Mouse (Mus musculus): ENCODE measurements around the gene Dnttip1. TPM values are rescaled to one million over a fixed set of nuclear protein-coding genes. Genes with fewer than 3 reads are reported as not detected.

The Dnttip1 gene
- polyA plus RNA-seq, 2 experiments = 26.0 to 36.7 TPM

GRCm38 (mm10) chr2:164784869-164785420 lies 39.2 kb downstream of the Dnttip1 start:
- Histone ChIP-seq H3K4me2 (ENCODE audit: low read depth) (peak overlapping the region; percentile 68), H3K36me3 (replicated peaks; ENCODE audit: control insufficient read depth, insufficient read depth, low read depth) (no peaks in the 10 kb centered on the region), H3K9ac (replicated peaks) (peak overlapping the region; percentile 65), H3K9me3 (ENCODE audit: control insufficient read depth, low read length) (no peaks in the 10 kb centered on the region), H3K27ac (no peak overlapping the region), H3K4me3 (ENCODE audit: insufficient read depth in 1 of 2, low read depth in 2 of 2, low read length in 2 of 2) (peak overlapping the region; percentile 47 to 56), H3K27me3 (ENCODE audit: control insufficient read depth, insufficient read depth, low read length) (peaks cover 7% of the 10 kb centered on the region), H3K4me1 (replicated peaks; ENCODE audit: control insufficient read depth in 2 of 2, insufficient read depth in 2 of 2, low read length in 1 of 2) (peaks cover 14 to 25% of the 10 kb centered on the region in 2 experiments)
- 5% methylated on average over 7 of the region's 7 CpGs for WGBS (ENCODE audit: insufficient replicate concordance)
- ATAC-seq (ENCODE audit: insufficient read depth) (no peak), DNase-seq (ENCODE audit: low read depth in 3 of 3, low spot score in 3 of 3) (no peak)
- TF ChIP-seq EP300 (IDR thresholded peaks at IDR 0.05; ENCODE audit: low read depth) = no peak
- no peak for TF ChIP-seq CTCF (IDR thresholded peaks at IDR 0.05; ENCODE audit: low read depth)

DNA sequence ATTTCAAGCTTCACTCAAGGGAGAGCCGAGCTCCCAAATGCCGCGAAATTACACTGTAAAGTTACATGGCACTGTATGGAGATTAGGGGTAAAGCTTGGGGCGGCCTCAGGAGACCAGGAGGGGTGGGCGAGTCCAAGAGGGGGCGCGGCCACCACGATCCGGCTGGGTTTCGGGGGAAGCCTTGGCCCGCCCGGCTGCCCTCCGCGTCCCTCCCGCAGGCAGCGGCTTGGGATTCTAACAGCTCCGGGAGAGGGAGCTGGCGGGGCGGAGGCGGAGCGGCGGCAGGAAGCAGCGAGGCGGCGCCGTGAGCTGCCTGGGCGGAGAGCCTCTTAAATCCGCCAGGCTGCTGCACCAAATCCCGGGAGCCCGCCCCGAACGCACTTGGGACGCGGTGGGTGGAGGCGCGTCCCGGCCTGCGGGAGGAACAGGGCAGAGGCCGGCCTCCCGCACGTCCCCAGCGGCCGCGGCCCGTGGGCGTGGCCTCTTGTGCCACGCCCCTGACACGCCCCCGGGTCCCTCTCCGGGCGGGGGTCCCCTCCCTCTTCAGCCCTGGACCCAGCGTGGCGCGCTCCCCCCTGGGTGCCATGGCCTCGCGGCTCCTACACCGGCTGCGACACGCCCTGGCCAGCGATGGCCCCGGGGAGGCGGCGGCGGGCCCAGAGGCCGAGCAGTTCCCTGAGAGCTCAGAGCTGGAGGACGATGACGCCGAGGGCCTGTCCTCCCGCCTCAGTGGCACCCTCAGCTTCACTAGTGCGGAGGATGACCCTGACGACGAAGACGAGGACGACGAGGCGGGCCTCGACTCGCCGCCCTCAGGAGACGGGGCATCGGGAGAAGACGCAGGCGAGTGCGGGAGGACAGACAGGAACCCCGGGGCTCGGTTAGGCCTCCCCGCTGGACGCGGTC lies 40.0 kb downstream of the Dnttip1 start, which contains the start of gene Snx21:
Gene Snx21, plus strand, starts transcription at position 343 of the 907 bp plus-strand sequence.
- H3K9ac ChIP-seq (replicated peaks) = peak within 1 kb of the TSS; percentile 65
- peak within 1 kb of the TSS; percentile 47 to 56 for H3K4me3 ChIP-seq (ENCODE audit: insufficient read depth in 1 of 2, low read depth in 2 of 2, low read length in 2 of 2)
- no peaks in the 10 kb centered on the region for H3K36me3 ChIP-seq (replicated peaks; ENCODE audit: control insufficient read depth, insufficient read depth, low read depth)
- ATAC-seq (ENCODE audit: insufficient read depth) = peak; percentile 85
- WGBS (ENCODE audit: insufficient replicate concordance) = under 1% methylated on average over 77 of the region's 89 CpGs
- H3K27ac ChIP-seq = peak within 1 kb of the TSS; percentile 38
- peak within 1 kb of the TSS; percentile 68 for H3K4me2 ChIP-seq (ENCODE audit: low read depth)
- no peaks in the 10 kb centered on the region for H3K9me3 ChIP-seq (ENCODE audit: control insufficient read depth, low read length)
- DNase-seq (ENCODE audit: low read depth in 3 of 3, low spot score in 3 of 3) = peak; percentile 62 to 74 (median 65)
- TF ChIP-seq CTCF (IDR thresholded peaks at IDR 0.05; ENCODE audit: low read depth) (peak; percentile 58), EP300 (IDR thresholded peaks at IDR 0.05; ENCODE audit: low read depth) (peak; percentile 7; the same call in 1 of the 2 replicates)
- H3K4me1 ChIP-seq (replicated peaks; ENCODE audit: control insufficient read depth in 2 of 2, insufficient read depth in 2 of 2, low read length in 1 of 2) = peaks cover 14 to 28% of the 10 kb centered on the region in 2 experiments
- H3K27me3 ChIP-seq (ENCODE audit: control insufficient read depth, insufficient read depth, low read length) = peaks cover 7% of the 10 kb centered on the region

- Histone ChIP-seq H3K4me3 (ENCODE audit: insufficient read depth in 1 of 2, low read depth in 2 of 2, low read length in 2 of 2) (peak overlapping the region; percentile 47 to 56), H3K9me3 (ENCODE audit: control insufficient read depth, low read length) (no peaks in the 10 kb centered on the region), H3K4me1 (replicated peaks; ENCODE audit: control insufficient read depth in 2 of 2, insufficient read depth in 2 of 2, low read length in 1 of 2) (peaks cover 14 to 28% of the 10 kb centered on the region in 2 experiments), H3K9ac (replicated peaks) (peak overlapping the region; percentile 65; the same call in 1 of the 2 replicates), H3K27me3 (ENCODE audit: control insufficient read depth, insufficient read depth, low read length) (peaks cover 7% of the 10 kb centered on the region), H3K36me3 (replicated peaks; ENCODE audit: control insufficient read depth, insufficient read depth, low read depth) (no peaks in the 10 kb centered on the region), H3K4me2 (ENCODE audit: low read depth) (peak overlapping the region; percentile 68), H3K27ac (peak overlapping the region; percentile 38)
- DNase-seq (ENCODE audit: low read depth in 3 of 3, low spot score in 3 of 3) (no peak), ATAC-seq (ENCODE audit: insufficient read depth) (peak; percentile 2; the same call in 1 of the 2 replicates)
- no peak for TF ChIP-seq CTCF (IDR thresholded peaks at IDR 0.05; ENCODE audit: low read depth)
- TF ChIP-seq EP300 (IDR thresholded peaks at IDR 0.05; ENCODE audit: low read depth) = no peak
- WGBS (ENCODE audit: insufficient replicate concordance) = 17% methylated on average over 15 of the region's 15 CpGs
Observed at GRCm38 (mm10) chr2:164786388-164786885, 40.7 kb downstream of the Dnttip1 start.

GRCm38 (mm10) chr2:164787032-164787431 lies 41.2 kb downstream of the Dnttip1 start:
- no peak for TF ChIP-seq EP300 (IDR thresholded peaks at IDR 0.05; ENCODE audit: low read depth)
- TF ChIP-seq CTCF (IDR thresholded peaks at IDR 0.05; ENCODE audit: low read depth) = no peak
- Histone ChIP-seq H3K4me1 (replicated peaks; ENCODE audit: control insufficient read depth in 2 of 2, insufficient read depth in 2 of 2, low read length in 1 of 2) (peaks cover 14 to 28% of the 10 kb centered on the region in 2 experiments), H3K27me3 (ENCODE audit: control insufficient read depth, insufficient read depth, low read length) (peaks cover 7% of the 10 kb centered on the region), H3K9me3 (ENCODE audit: control insufficient read depth, low read length) (no peaks in the 10 kb centered on the region), H3K9ac (replicated peaks) (no peak overlapping the region), H3K4me3 (ENCODE audit: insufficient read depth in 1 of 2, low read depth in 2 of 2, low read length in 2 of 2) (no peak overlapping the region), H3K36me3 (replicated peaks; ENCODE audit: control insufficient read depth, insufficient read depth, low read depth) (peaks cover 2% of the 10 kb centered on the region), H3K4me2 (ENCODE audit: low read depth) (no peak overlapping the region; the same call in 1 of the 2 replicates), H3K27ac (no peak overlapping the region)
- ATAC-seq (ENCODE audit: insufficient read depth) = no peak
- 70% methylated on average over 3 of the region's 3 CpGs for WGBS (ENCODE audit: insufficient replicate concordance)
- no peak for DNase-seq (ENCODE audit: low read depth in 3 of 3, low spot score in 3 of 3)

Measured in liver, embryonic 14.5 days (tissue).